Mouse (Mus musculus): ENCODE measurements around the gene Wfdc8.
"Not testable (repeated sequence)": the region's sequence is repeated elsewhere in the genome, so short reads cannot be mapped to it uniquely, and the experiment has no call there.

The Wfdc8 gene

GRCm38 (mm10) chr2:164613471-164613870 is at the start of gene Wfdc8, which contains the start of gene Wfdc6b:
Wfdc8 (minus strand) TSS chr2:164613626.
Wfdc6b (plus strand) TSS chr2:164613522.
- DNase-seq (ENCODE audit: low read depth), result not testable (repeated sequence)

DNA sequence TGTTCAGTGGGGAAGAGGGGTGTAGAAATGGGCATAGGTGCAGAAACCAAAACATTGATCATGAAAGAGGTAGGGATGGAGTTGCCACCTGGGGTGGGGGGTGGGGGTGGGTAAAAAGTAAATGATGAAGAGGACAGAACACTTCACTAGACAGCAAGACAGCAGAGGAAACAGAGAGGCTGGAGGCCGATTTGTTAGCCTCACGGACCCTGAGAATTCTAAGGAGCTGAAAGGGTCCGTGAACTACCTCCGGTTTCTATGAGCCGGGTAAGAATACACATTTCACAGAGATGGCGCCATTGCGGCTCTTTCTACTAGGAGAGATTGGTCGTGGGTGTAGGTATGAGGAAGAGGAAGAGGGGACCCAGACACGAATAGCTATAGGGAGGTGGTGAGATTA is 43.1 kb upstream of the Wfdc8 start, which contains the start of gene Wfdc9:
Gene Wfdc9 (minus strand): TSS at position 101 of the 400 bp plus-strand sequence.
- no peak for DNase-seq (ENCODE audit: low read depth)

DNA sequence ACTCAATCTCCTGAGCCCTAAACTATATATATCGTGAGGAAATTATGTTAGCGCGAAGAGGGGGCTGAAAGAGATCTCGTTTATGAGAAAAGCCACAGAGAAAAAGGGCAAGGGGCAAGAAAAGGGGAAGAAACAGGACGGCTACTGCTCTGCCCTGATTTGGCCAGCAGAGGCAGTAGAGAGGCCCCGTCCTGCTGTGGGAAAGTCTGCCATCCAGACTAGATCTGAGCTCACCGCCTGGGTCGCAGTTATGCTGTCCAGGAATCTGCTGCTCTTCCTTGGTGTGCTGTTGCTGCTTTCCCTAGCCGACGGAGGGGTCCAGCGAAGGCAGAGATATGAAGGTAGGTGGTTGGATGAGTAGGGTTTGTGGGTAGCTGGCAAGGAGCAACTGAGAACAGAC is 42.4 kb upstream of the Wfdc8 start, which contains the start of gene Wfdc10:
Gene Wfdc10 (plus strand): TSS at position 189 of the 400 bp plus-strand sequence.
- peak; percentile 31 for DNase-seq (ENCODE audit: low read depth)

DNA sequence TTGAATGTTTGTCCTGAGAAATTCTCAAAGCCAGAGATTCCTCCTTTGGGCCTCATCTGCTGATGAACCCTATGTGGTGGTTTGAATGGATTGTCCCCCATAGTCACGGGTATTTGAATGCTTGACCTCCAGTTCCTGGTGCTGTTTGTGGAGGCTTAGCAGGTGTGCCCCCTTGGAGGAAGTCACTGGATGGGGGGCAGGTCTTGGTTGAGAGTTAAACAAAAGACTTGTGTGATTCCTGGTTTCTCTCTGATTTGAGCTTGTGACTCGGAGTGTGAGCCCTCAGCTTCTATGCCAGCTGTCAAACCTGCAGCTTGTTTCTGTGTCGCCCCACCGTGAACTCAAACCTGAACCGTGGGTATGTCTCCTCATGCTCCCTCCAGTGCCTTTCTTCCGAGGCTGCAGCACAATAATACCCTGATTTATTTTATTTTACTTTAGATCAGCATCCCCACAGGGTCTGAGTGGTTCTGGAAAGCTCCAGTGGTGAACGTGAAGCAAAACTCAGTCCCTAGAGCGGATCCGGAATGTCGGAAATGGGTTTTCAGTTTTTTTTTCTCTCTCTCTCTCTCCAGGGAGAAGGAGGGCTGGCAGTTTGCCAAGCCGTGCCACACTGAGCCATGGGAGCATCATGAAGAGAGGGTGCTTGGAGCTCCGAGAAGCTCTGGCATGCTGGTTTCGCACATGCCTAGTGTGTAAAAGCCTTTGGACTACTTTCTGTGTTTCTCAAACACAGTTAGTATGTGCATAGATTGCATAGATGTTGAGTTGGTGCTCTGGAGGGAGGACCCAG is 28.7 kb upstream of the Wfdc8 start:
- no peak for DNase-seq (ENCODE audit: low read depth)

DNA sequence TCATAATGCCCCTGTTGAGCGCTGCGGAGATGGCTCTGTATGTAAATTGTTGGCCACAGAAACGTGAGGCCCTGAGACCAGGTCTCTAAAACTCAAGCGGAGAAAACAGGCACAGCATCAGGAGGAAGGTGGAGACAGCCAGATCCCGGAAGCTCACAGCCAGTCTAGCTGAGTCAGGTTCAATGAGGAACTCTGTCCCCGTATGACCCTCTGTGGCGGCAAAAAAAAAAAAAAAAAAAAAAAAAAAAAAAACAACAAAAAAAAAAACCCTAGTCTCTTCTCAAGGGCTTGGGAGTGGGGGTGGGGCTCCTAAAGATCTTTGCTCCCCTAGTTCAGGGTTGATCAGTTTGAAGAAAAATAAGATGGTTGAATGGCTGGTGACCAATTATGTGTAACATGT is 27.7 kb upstream of the Wfdc8 start:
- no peak for DNase-seq (ENCODE audit: low read depth)

DNA sequence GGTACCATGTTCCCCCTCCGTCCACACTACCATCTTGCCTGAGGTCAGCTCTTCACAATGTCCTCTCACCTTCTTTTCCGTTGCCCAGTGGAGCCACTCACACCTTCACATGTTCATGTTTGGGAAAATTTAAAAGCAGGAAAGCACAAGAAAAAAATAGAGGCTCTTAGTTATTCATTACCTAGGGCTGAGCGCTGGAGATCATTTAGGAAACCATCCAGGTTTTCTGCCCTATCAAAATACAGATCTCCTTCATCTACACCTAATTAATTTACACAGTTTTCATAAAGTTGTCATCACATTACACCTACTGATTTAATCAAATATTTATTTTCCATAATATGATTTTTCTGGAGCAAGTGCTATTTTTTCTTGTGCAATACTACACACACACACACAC is 25.3 kb upstream of the Wfdc8 start, which contains the start of gene Wfdc16:
Gene Wfdc16 (minus strand): TSS at position 101 of the 400 bp plus-strand sequence.
- DNase-seq (ENCODE audit: low read depth), result no peak

GRCm38 (mm10) chr2:164635266-164635665 is 21.8 kb upstream of the Wfdc8 start:
- DNase-seq (ENCODE audit: low read depth), result no peak

GRCm38 (mm10) chr2:164621775-164622174 is 8.3 kb upstream of the Wfdc8 start:
- DNase-seq (ENCODE audit: low read depth), result no peak

DNA sequence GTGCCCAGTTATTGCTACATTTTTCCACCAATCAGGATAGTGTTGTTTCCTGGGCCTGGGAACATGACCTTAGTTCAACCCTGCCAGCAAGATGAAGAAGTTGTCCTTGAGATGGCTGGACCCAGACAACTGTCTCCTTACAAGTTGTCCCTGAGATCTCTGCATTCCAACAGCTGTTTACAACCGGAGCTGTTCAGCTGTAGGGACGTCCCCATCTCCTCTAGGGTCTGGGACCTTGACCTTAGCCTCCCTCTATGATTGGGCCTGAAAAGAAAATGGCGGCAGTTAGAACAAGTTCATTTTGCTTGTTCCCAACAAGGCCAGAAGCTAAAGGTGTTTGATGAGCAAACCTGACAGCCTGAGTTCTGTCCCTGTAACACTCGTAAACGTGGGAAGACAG is 5.6 kb upstream of the Wfdc8 start:
- no peak for DNase-seq (ENCODE audit: low read depth)

DNA sequence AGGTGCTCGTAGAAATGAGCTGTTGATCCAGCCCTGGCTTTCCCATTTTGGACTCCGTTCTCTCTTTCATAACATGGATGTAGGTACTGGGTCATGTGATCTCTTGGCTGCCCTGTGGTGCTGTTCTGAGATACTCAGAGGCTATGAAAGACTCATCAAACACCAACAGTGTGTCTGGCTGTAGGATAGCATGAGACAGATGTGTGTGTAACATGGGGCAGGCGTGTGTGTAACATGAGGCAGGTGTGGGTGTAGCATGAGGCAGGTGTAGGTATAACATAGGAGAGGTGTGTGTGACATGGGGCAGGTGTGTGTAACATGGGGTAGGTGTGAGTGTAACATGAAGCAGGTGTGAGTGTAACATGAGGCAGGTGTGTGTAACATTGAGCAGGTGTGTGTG is 2.0 kb upstream of the Wfdc8 start:
- no peak for DNase-seq (ENCODE audit: low read depth)

DNA sequence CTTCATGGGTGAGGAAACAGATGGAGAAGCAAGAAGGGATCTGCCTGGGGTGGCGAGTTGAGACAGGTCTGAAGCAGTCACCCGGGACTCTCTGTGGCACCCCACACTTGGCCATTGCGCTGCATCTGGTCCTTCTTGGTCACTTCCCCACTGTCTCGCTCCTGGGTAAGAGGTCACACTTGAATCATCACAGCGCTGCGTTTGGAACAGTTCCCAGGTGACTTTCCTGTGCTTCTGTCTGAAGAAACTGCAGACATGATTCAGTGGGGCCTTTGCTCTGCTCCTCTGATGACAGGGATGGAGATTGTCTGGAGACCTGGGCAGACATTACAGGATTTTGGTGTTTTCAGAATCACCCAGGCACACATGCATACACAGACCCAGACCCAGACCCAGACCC is 4.6 kb downstream of the Wfdc8 start:
- DNase-seq (ENCODE audit: low read depth), result peak; percentile 24

DNA sequence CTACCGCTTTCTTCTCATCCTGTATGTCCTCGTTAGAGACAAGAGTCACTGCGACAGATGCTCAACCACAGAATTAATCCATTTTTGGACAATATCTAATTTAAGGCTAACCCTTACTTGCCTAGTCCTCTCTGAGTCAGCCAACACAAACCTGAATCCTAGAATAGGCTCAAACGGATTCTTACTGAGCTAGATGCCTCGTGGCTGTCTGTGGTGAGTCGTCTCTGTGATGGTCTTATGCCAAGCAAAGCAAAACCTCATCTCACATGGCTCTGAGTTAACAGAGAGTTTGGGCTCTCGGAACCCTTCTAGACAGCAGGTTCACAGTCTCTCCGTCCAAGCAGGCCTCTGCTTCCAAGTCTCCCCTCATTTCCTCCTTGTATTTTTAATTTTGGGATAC is 9.0 kb downstream of the Wfdc8 start:
- peak; percentile 72 for DNase-seq (ENCODE audit: low read depth)

DNA sequence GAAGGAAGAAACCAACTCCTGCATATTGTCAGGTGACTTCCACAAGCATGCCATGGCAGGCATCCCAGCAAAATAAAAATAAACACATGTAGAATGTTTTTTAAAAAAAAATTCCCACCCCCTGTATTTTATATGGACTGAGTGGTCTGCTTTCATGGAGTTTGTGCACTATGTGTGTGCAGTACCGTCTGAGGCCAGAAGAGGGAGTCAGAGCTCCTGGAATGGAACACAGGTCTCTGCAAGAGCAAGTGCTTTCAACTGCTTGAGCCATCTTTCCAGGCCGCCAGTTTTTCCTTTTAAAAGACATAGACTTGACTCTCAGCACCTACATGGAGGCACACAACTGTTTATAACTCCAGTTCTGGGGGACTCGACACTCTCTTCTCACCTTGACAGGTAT is 9.9 kb downstream of the Wfdc8 start:
- peak; percentile 30 for DNase-seq (ENCODE audit: low read depth)

GRCm38 (mm10) chr2:164600179-164600578 is 13.2 kb downstream of the Wfdc8 start:
- DNase-seq (ENCODE audit: low read depth), result no peak

- DNase-seq (ENCODE audit: low read depth), result no peak
Measured at GRCm38 (mm10) chr2:164593494-164593893, 19.9 kb downstream of the Wfdc8 start, which contains the start of gene Eppin. Eppin (minus strand) TSS chr2:164593594.

DNA sequence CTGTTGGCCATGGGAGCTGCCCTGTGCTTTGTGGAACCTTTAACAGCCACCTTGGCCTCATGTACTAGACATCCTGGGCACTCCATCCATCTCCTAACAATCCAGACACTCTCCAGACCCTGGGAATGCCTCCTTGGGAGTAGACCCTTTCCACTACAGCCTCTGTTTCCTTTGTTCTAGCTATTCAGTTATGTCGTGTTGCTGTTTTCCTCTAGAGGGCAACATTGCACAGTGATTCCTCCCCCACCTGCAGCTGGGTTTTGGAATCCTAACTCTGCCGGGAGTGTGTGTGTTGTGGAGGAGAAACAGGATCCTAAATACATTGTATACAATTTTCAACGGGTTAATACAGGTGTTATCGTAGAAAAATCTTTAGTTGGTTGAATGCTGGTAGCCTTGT is 21.4 kb downstream of the Wfdc8 start:
- DNase-seq (ENCODE audit: low read depth), result peak; percentile 80

- peak; percentile 20 for DNase-seq (ENCODE audit: low read depth)
Measured at GRCm38 (mm10) chr2:164585025-164585725, 28.3 kb downstream of the Wfdc8 start, which contains the start of gene Wfdc6a. Wfdc6a (minus strand) TSS chr2:164585447.

GRCm38 (mm10) chr2:164573359-164573758 is 40.1 kb downstream of the Wfdc8 start, which contains the start of gene Spint3:
Spint3 (minus strand) TSS chr2:164573459.
- DNase-seq (ENCODE audit: low read depth), result not testable (repeated sequence)

- peak; percentile 14 for DNase-seq (ENCODE audit: low read depth)
Measured at GRCm38 (mm10) chr2:164567460-164567859, 46.0 kb downstream of the Wfdc8 start.

DNA sequence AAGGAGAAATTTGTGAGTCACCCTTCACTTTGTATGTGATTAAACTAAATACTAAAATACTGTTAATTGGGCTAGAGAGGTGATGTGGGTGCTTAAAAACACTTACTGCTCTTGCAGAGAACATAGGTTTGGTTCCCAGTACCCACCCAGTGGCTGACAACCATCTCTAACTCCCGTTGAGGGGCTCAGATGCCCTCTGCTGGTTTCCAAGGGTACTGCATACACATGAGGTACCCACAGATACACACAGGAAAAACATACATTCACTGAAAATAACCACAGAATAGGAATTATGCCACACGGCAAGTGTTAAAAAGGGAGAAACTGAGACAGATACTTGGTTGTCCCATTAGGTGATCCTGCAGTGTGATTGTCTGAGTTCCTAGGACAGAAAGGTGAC is 46.4 kb downstream of the Wfdc8 start:
- DNase-seq (ENCODE audit: low read depth), result no peak

DNA sequence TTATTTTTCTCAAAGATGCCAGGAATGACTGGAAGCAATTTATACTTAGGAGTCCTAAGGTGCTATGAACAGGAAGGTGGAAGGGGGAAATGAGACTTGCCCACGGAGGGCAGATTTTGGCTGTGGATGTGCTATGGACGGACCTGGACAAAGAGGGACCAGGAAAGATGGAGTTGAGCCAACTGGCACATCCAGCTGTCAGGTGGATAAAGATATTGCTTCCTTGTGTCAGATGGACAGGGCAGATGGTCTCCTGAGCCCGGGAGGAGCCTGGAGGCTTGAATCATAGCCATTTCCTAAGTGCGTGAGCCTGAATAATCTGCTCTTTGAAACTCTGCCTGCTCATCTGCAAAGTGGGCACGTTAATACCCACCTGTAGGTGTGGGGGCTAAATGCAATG is 49.1 kb downstream of the Wfdc8 start:
- DNase-seq (ENCODE audit: low read depth), result no peak

DNA sequence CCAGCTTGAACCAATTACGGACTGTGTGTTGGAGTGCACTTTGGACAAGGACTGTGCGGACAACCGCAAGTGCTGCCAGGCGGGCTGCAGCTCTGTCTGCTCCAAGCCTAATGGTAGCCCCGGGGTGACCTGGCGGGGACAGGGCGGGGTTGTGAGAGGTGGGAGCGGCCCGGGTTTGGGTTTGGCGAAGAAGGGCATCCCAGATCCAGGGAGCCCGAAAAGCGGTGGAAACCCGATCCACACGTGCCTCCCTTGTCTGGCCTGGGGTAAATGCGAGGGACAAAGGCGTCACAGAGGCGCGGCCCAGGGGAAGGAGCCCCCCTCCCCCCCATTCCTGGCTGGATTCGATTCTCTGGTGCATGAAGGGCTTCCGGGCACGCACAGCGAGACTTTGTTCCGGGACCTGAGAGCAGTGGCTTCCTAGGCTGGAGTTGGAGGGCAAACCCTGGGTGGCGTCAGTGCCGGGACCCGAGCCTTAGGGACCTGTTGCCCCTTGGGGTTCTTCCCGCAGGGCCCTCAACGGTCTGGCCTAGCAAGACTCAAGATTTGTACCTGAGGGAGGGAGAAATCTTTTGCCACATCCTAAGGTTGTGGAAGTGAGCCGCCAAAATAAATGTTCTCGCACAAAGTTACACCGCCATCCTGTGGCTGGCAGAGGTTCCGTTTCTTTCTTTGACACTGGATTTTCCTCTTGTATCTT is 49.9 kb downstream of the Wfdc8 start:
- DNase-seq (ENCODE audit: low read depth), result peak; percentile 69

All from NIH3T3 (cell line).